Mouse (Mus musculus) heart, postnatal 0 days (tissue): ENCODE results near the gene Clec1a.

Source experiments
- CTCF ChIP-seq: IDR thresholded peaks from 2 replicates; pipeline ENCODE4 v1.5.1; 2016; ENCODE audit warnings: antibody characterized with exemption, control low read depth, low read depth
- EP300 ChIP-seq: IDR thresholded peaks from 2 replicates; pipeline ENCODE4 v1.6.1; 2016; ENCODE audit warnings: antibody characterized with exemption, low read depth

- TF ChIP-seq CTCF, result no peak
- TF ChIP-seq EP300, result peak; percentile 69; the same call in 1 of the 2 replicates
Measured at GRCm38 (mm10) chr6:129407324-129407723, 44.5 kb downstream of the Clec1a start.
